Mouse (Mus musculus): ENCODE measurements around the gene Tmem260. TPM values are rescaled to one million over a fixed set of nuclear protein-coding genes. Genes with fewer than 3 reads are reported as not detected.

The Tmem260 gene
- polyA plus RNA-seq, 1 experiment from 2014 or later, result 14.9 TPM

GRCm38 (mm10) chr14:48422901-48423300 lies 23.0 kb upstream of the Tmem260 start:
- no peaks in the 10 kb centered on the region for H3K9me3 ChIP-seq (replicated peaks; ENCODE audit: control insufficient read depth, low read length)
- no peak overlapping the region for H3K4me2 ChIP-seq
- 67% methylated on average over 7 of the region's 7 CpGs for WGBS (ENCODE audit: insufficient replicate concordance)
- no peak overlapping the region for H3K27ac ChIP-seq (ENCODE audit: low read depth, low read length)
- H3K4me3 ChIP-seq (ENCODE audit: low read depth, low read length), result no peak overlapping the region
- no peak overlapping the region for H3K9ac ChIP-seq (ENCODE audit: low read depth, low read length)
- no peaks in the 10 kb centered on the region for H3K36me3 ChIP-seq (ENCODE audit: control insufficient read depth, insufficient read depth, low read length)
- H3K27me3 ChIP-seq (ENCODE audit: control insufficient read depth, insufficient read depth, low read length), result no peaks in the 10 kb centered on the region
- H3K4me1 ChIP-seq (ENCODE audit: control insufficient read depth, insufficient read depth, low read length), result 0 out of 2 replicates have a peak, but pooled peaks cover 4% of the 10 kb centered on the region
- no peak for ATAC-seq (replicated peaks; ENCODE audit: insufficient number of reproducible peaks, low FRiP score, low TSS enrichment)

- no peak for ATAC-seq (replicated peaks; ENCODE audit: insufficient number of reproducible peaks, low FRiP score, low TSS enrichment)
- no peaks in the 10 kb centered on the region for H3K27me3 ChIP-seq (ENCODE audit: control insufficient read depth, insufficient read depth, low read length)
These were observed 13.9 kb upstream of the Tmem260 start for GRCm38 (mm10) chr14:48431978-48432377.

GRCm38 (mm10) chr14:48443796-48444195 lies 2.1 kb upstream of the Tmem260 start:
- no peaks in the 10 kb centered on the region for H3K36me3 ChIP-seq (ENCODE audit: control insufficient read depth, insufficient read depth, low read length)
- no peak overlapping the region for H3K9ac ChIP-seq (ENCODE audit: low read depth, low read length)
- WGBS (ENCODE audit: insufficient replicate concordance), result 28% methylated on average over 3 of the region's 3 CpGs
- H3K4me3 ChIP-seq (ENCODE audit: low read depth, low read length), result no peak overlapping the region
- no peaks in the 10 kb centered on the region for H3K27me3 ChIP-seq (ENCODE audit: control insufficient read depth, insufficient read depth, low read length)
- no peak overlapping the region for H3K4me2 ChIP-seq
- H3K9me3 ChIP-seq (replicated peaks; ENCODE audit: control insufficient read depth, low read length), result no peaks in the 10 kb centered on the region
- H3K27ac ChIP-seq (ENCODE audit: low read depth, low read length), result no peak overlapping the region
- H3K4me1 ChIP-seq (ENCODE audit: control insufficient read depth, insufficient read depth, low read length), result peaks cover 5% of the 10 kb centered on the region
- 0 out of 2 replicates have a peak, but pooled peaks have one; percentile 21 for ATAC-seq (replicated peaks; ENCODE audit: insufficient number of reproducible peaks, low FRiP score, low TSS enrichment)

More at GRCm38 (mm10) chr14:48431978-48432377, 13.9 kb upstream of the Tmem260 start:
- Histone ChIP-seq H3K4me2 (no peak overlapping the region), H3K4me3 (ENCODE audit: low read depth, low read length) (no peak overlapping the region), H3K9me3 (replicated peaks; ENCODE audit: control insufficient read depth, low read length) (no peaks in the 10 kb centered on the region), H3K9ac (ENCODE audit: low read depth, low read length) (no peak overlapping the region), H3K36me3 (ENCODE audit: control insufficient read depth, insufficient read depth, low read length) (no peaks in the 10 kb centered on the region), H3K4me1 (ENCODE audit: control insufficient read depth, insufficient read depth, low read length) (no peaks in the 10 kb centered on the region), H3K27ac (ENCODE audit: low read depth, low read length) (no peak overlapping the region)
- 76% methylated on average over 2 of the region's 2 CpGs for WGBS (ENCODE audit: insufficient replicate concordance)

GRCm38 (mm10) chr14:48451966-48452407 lies 6.1 kb downstream of the Tmem260 start:
- Histone ChIP-seq H3K4me2 (peak overlapping the region; percentile 40), H3K4me1 (ENCODE audit: control insufficient read depth, insufficient read depth, low read length) (peaks cover 11% of the 10 kb centered on the region), H3K27me3 (ENCODE audit: control insufficient read depth, insufficient read depth, low read length) (peaks cover 3% of the 10 kb centered on the region; the same call in 1 of the 2 replicates), H3K27ac (ENCODE audit: low read depth, low read length) (no peak overlapping the region), H3K36me3 (ENCODE audit: control insufficient read depth, insufficient read depth, low read length) (no peaks in the 10 kb centered on the region), H3K9me3 (replicated peaks; ENCODE audit: control insufficient read depth, low read length) (no peaks in the 10 kb centered on the region), H3K4me3 (ENCODE audit: low read depth, low read length) (no peak overlapping the region), H3K9ac (ENCODE audit: low read depth, low read length) (no peak overlapping the region; the same call in 1 of the 2 replicates)
- ATAC-seq (replicated peaks; ENCODE audit: insufficient number of reproducible peaks, low FRiP score, low TSS enrichment), result no peak
- WGBS (ENCODE audit: insufficient replicate concordance), result 56% methylated on average over 18 of the region's 18 CpGs

- Histone ChIP-seq H3K27ac (ENCODE audit: low read depth, low read length) (no peak overlapping the region), H3K4me2 (no peak overlapping the region)
These were observed 7.5 kb downstream of the Tmem260 start for GRCm38 (mm10) chr14:48453411-48453810.

GRCm38 (mm10) chr14:48456305-48457092 lies 10.6 kb downstream of the Tmem260 start:
- Histone ChIP-seq H3K4me2 (no peak overlapping the region), H3K4me1 (ENCODE audit: control insufficient read depth, insufficient read depth, low read length) (peaks cover 9% of the 10 kb centered on the region), H3K4me3 (ENCODE audit: low read depth, low read length) (no peak overlapping the region), H3K9me3 (replicated peaks; ENCODE audit: control insufficient read depth, low read length) (no peaks in the 10 kb centered on the region), H3K36me3 (ENCODE audit: control insufficient read depth, insufficient read depth, low read length) (no peaks in the 10 kb centered on the region), H3K9ac (ENCODE audit: low read depth, low read length) (no peak overlapping the region), H3K27ac (ENCODE audit: low read depth, low read length) (no peak overlapping the region), H3K27me3 (ENCODE audit: control insufficient read depth, insufficient read depth, low read length) (peaks cover 5% of the 10 kb centered on the region; the same call in 1 of the 2 replicates)
- WGBS (ENCODE audit: insufficient replicate concordance), result 54% methylated on average over 12 of the region's 12 CpGs
- no peak; the same call in 1 of the 2 replicates for ATAC-seq (replicated peaks; ENCODE audit: insufficient number of reproducible peaks, low FRiP score, low TSS enrichment)

More at GRCm38 (mm10) chr14:48453411-48453810, 7.5 kb downstream of the Tmem260 start:
- ATAC-seq (replicated peaks; ENCODE audit: insufficient number of reproducible peaks, low FRiP score, low TSS enrichment), result no peak
- no peak overlapping the region for H3K9ac ChIP-seq (ENCODE audit: low read depth, low read length)
- H3K4me1 ChIP-seq (ENCODE audit: control insufficient read depth, insufficient read depth, low read length), result peaks cover 9% of the 10 kb centered on the region
- no peak overlapping the region for H3K4me3 ChIP-seq (ENCODE audit: low read depth, low read length)
- peaks cover 3% of the 10 kb centered on the region; the same call in 1 of the 2 replicates for H3K27me3 ChIP-seq (ENCODE audit: control insufficient read depth, insufficient read depth, low read length)
- no peaks in the 10 kb centered on the region for H3K36me3 ChIP-seq (ENCODE audit: control insufficient read depth, insufficient read depth, low read length)
- WGBS (ENCODE audit: insufficient replicate concordance), result 64% methylated on average over 5 of the region's 5 CpGs
- H3K9me3 ChIP-seq (replicated peaks; ENCODE audit: control insufficient read depth, low read length), result no peaks in the 10 kb centered on the region

GRCm38 (mm10) chr14:48457288-48457938 lies 11.5 kb downstream of the Tmem260 start:
- no peaks in the 10 kb centered on the region for H3K36me3 ChIP-seq (ENCODE audit: control insufficient read depth, insufficient read depth, low read length)
- no peak overlapping the region for H3K4me3 ChIP-seq (ENCODE audit: low read depth, low read length)
- no peak overlapping the region for H3K9ac ChIP-seq (ENCODE audit: low read depth, low read length)
- WGBS (ENCODE audit: insufficient replicate concordance), result 83% methylated on average over 16 of the region's 16 CpGs
- H3K27ac ChIP-seq (ENCODE audit: low read depth, low read length), result no peak overlapping the region
- H3K4me1 ChIP-seq (ENCODE audit: control insufficient read depth, insufficient read depth, low read length), result peaks cover 9% of the 10 kb centered on the region
- no peak for ATAC-seq (replicated peaks; ENCODE audit: insufficient number of reproducible peaks, low FRiP score, low TSS enrichment)
- no peaks in the 10 kb centered on the region for H3K9me3 ChIP-seq (replicated peaks; ENCODE audit: control insufficient read depth, low read length)
- peaks cover 5% of the 10 kb centered on the region; the same call in 1 of the 2 replicates for H3K27me3 ChIP-seq (ENCODE audit: control insufficient read depth, insufficient read depth, low read length)
- H3K4me2 ChIP-seq, result no peak overlapping the region

- no peak overlapping the region; the same call in 1 of the 2 replicates for H3K4me2 ChIP-seq
- H3K36me3 ChIP-seq (ENCODE audit: control insufficient read depth, insufficient read depth, low read length), result no peaks in the 10 kb centered on the region
- no peak overlapping the region for H3K4me3 ChIP-seq (ENCODE audit: low read depth, low read length)
- no peak for ATAC-seq (replicated peaks; ENCODE audit: insufficient number of reproducible peaks, low FRiP score, low TSS enrichment)
- H3K9me3 ChIP-seq (replicated peaks; ENCODE audit: control insufficient read depth, low read length), result no peaks in the 10 kb centered on the region
- WGBS (ENCODE audit: insufficient replicate concordance), result 76% methylated on average over 9 of the region's 9 CpGs
- H3K4me1 ChIP-seq (ENCODE audit: control insufficient read depth, insufficient read depth, low read length), result peaks cover 9% of the 10 kb centered on the region
- peaks cover 2% of the 10 kb centered on the region; the same call in 1 of the 2 replicates for H3K27me3 ChIP-seq (ENCODE audit: control insufficient read depth, insufficient read depth, low read length)
- H3K27ac ChIP-seq (ENCODE audit: low read depth, low read length), result no peak overlapping the region
- H3K9ac ChIP-seq (ENCODE audit: low read depth, low read length), result no peak overlapping the region
These were observed 13.0 kb downstream of the Tmem260 start for GRCm38 (mm10) chr14:48458901-48459300.
